Mouse (Mus musculus) C2C12 (cell line): ENCODE data around the gene Arhgef3. TPM values are rescaled to one million over a fixed set of nuclear protein-coding genes. Genes with fewer than 3 reads are reported as not detected.

Experiments used
- H3K27me3 ChIP-seq: one replicate; pipeline ENCODE4 v1.6.1; 2011; ENCODE audit not compliant: control insufficient read depth, insufficient read depth, insufficient read length
- H3K36me3 ChIP-seq: one replicate; pipeline ENCODE4 v1.6.1; 2011; ENCODE audit not compliant: control insufficient read depth, insufficient read depth
- H3K4me3 ChIP-seq: one replicate; pipeline ENCODE4 v1.5.1; 2011; ENCODE audit warnings: mild to moderate bottlenecking, control low read depth; ENCODE audit not compliant: poor library complexity, insufficient read depth, severe bottlenecking
- H3K79me2 ChIP-seq: one replicate; pipeline ENCODE4 v1.6.1; 2011; ENCODE audit not compliant: control insufficient read depth, insufficient read depth
- H3K79me3 ChIP-seq: one replicate; pipeline ENCODE4 v1.6.1; 2011; ENCODE audit warnings: low read depth, control low read depth
- H3ac ChIP-seq: one replicate; pipeline ENCODE3; 2011; ENCODE audit warnings: low read depth; ENCODE audit not compliant: control insufficient read depth, insufficient read length
- CEBPB ChIP-seq: IDR thresholded peaks from one replicate; pipeline ENCODE4 v1.6.1; 2011; ENCODE audit warnings: low read depth, mild to moderate bottlenecking, control low read depth, moderate library complexity
- CTCF ChIP-seq: IDR thresholded peaks from one replicate; pipeline ENCODE4 v1.5.1; 2011; ENCODE audit not compliant: control insufficient read depth, insufficient read depth, insufficient read length
- FOSL1 ChIP-seq: IDR thresholded peaks from one replicate; pipeline ENCODE4 v1.8.0; 2011; ENCODE audit warnings: mild to moderate bottlenecking, low read length; ENCODE audit not compliant: poor library complexity, insufficient read depth, severe bottlenecking
- MAX ChIP-seq: IDR thresholded peaks from one replicate; pipeline ENCODE4 v1.6.1; 2011; ENCODE audit warnings: mild to moderate bottlenecking, control low read depth
- MYOD1 ChIP-seq: IDR thresholded peaks from one replicate; pipeline ENCODE4 v1.6.1; 2011; ENCODE audit warnings: low read depth; ENCODE audit not compliant: control insufficient read depth, insufficient read length
- MYOG ChIP-seq: IDR thresholded peaks from one replicate; pipeline ENCODE4 v1.6.1; 2011; ENCODE audit not compliant: control insufficient read depth, insufficient read length; ENCODE audit errors: extremely low read depth
- USF1 ChIP-seq: IDR thresholded peaks from one replicate; pipeline ENCODE4 v1.6.1; 2011; ENCODE audit warnings: low read depth, mild to moderate bottlenecking, control low read depth, moderate library complexity
- polyA plus RNA-seq: library from polyadenylated mRNA; unstranded; fragments of >200 nt; fragmentation: generic; extraction: Trizol; gene quantifications from one replicate; pipeline ENCODE4 v1.2.1, GENCODE M21; 2012; ENCODE audit warnings: missing spikeins

Arhgef3 gene
- polyA plus RNA-seq, 1 experiment: 1.1 TPM

DNA sequence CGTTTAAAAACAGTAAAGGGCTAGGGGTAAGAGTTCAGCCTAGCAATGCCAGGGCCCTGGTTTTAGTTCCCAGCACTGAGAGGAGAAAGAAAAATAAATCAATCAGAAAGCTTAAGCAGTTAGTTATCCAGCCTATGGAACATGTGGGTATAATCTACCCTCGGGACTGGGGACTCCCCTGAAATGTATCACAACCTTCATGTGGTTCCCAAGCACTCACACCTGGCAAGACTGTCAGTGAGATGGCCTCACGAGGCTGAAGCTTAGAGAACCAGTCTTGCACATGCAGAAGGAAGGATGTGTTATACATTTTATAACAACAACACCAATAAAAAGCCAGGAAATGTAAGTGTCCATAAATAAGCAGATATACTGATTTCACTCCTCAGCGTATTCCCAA lies 189.7 kb downstream of the Arhgef3 start:
- Histone ChIP-seq H3ac (no peak overlapping the region), H3K27me3 (no peaks in the 10 kb centered on the region), H3K79me2 (no peaks in the 10 kb centered on the region), H3K4me3 (no peak overlapping the region), H3K79me3 (no peaks in the 10 kb centered on the region), H3K36me3 (no peaks in the 10 kb centered on the region)
- TF ChIP-seq MYOG (no peak), CTCF (no peak), USF1 (no peak), MAX (no peak), CEBPB (no peak), FOSL1 (no peak), MYOD1 (no peak)

DNA sequence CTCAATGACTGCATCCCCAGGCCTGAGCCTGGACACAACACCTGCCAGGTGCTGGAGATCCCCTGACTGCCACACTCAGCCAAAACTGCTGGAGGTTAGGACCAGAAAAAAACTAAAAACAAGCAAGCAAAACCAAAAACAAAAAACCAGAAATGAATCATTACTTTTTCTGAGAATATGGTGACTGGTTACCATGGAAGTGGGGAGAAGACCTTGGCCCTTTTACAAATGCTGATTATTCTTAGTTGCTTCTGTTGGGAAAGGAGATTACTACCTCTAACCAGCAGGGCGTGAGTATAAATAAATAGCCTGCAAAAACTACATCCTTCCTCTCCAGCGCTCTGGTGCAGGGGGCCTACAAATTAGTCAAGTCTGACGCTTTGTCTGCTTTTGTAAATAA lies 194.1 kb downstream of the Arhgef3 start:
- H3K79me2 ChIP-seq: no peaks in the 10 kb centered on the region
- no peak overlapping the region for H3ac ChIP-seq
- no peaks in the 10 kb centered on the region for H3K36me3 ChIP-seq
- H3K4me3 ChIP-seq: no peak overlapping the region
- no peaks in the 10 kb centered on the region for H3K27me3 ChIP-seq
- TF ChIP-seq MAX (no peak), MYOG (no peak), FOSL1 (no peak), CEBPB (no peak), USF1 (no peak), CTCF (no peak), MYOD1 (no peak)
- no peaks in the 10 kb centered on the region for H3K79me3 ChIP-seq

DNA sequence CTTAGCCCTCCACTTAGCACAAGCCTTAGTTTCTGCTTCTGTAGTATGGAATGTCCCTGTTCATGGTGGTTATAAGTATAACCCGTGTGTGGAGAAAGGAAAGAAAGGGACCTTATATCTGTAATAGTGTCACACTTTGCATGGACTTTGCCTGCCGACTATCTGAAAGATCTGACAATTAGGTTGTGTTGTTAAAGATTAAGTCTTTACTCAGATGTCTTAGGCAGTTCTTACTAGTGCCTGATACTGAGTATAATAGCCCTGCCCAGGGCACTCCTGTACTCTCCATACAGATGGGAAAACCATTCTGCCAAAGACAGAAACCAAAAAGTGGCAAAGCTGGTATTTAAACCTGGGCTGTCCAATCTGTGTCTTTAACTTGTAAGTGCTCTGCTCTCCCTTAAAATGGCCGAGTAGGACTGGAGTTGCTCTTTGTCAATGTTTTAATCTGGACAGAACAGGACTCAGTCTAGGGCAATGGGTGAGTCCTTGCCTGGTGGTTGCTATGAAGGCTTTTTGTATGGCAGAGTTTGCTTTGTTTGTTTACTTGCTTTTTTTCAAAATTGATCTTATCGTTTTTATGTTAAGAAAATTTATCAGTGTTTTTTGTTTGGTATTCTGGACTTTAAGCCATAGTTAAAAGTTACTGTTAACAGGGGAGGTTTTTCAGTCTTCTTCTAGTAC lies 196.0 kb downstream of the Arhgef3 start:
- no peak overlapping the region for H3K4me3 ChIP-seq
- TF ChIP-seq MYOG: no peak
- no peak for TF ChIP-seq CEBPB
- no peak for TF ChIP-seq USF1
- TF ChIP-seq FOSL1: no peak
- TF ChIP-seq MYOD1: no peak
- no peaks in the 10 kb centered on the region for H3K79me3 ChIP-seq
- H3K79me2 ChIP-seq: no peaks in the 10 kb centered on the region
- H3K27me3 ChIP-seq: no peaks in the 10 kb centered on the region
- no peaks in the 10 kb centered on the region for H3K36me3 ChIP-seq
- H3ac ChIP-seq: no peak overlapping the region

DNA sequence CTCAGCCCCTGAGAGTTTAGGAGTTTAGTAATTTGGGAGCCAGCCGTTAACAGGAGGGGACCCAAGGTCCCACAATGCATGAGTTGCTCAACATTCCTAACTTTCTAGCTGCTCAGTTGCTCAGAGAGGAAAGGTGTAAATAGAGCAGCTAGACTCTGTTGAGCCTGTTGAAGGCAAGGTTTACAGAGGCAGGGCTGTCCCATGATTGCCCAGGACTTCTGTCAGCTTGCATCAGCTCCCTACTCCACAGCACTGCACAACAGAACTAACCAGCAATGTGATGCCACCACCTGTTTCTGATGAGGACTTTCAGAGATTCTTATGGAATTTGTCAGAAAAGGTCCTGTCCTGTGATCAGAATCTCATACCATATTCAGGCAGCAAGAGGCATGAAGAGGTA lies 197.7 kb downstream of the Arhgef3 start:
- TF ChIP-seq MAX: no peak
- TF ChIP-seq CTCF: no peak
- TF ChIP-seq FOSL1: no peak
- TF ChIP-seq MYOG: no peak
- no peak for TF ChIP-seq USF1
- no peak for TF ChIP-seq CEBPB
- TF ChIP-seq MYOD1: no peak
- no peak overlapping the region for H3ac ChIP-seq

DNA sequence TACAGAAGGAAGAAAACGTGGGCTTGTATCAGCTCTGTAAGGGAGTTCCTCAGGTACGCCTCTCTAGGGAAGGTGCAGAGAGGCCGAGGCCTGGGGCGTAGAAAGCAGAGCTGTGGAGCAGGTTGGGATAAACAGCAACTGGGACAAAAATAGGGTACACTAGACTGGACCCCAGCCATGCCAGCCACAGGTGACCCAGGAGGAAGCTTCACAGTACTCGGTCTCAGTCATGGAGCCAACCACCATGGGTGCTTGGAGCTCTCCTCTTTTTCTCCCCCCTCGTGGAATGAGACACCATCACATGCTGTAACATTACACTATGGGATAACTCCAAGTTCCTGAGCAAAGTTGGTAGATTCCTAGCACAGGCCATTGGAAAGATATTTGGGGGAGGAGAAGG lies 201.0 kb downstream of the Arhgef3 start:
- H3K36me3 ChIP-seq: no peaks in the 10 kb centered on the region
- H3K79me3 ChIP-seq: no peaks in the 10 kb centered on the region
- TF ChIP-seq FOSL1 (no peak), MYOG (no peak), CEBPB (no peak), CTCF (no peak), MYOD1 (no peak)
- no peaks in the 10 kb centered on the region for H3K27me3 ChIP-seq
- H3K79me2 ChIP-seq: no peaks in the 10 kb centered on the region
- H3ac ChIP-seq: no peak overlapping the region
- no peak overlapping the region for H3K4me3 ChIP-seq

More for the DNA sequence above, 197.7 kb downstream of the Arhgef3 start:
- Histone ChIP-seq H3K79me3 (no peaks in the 10 kb centered on the region), H3K4me3 (no peak overlapping the region), H3K27me3 (no peaks in the 10 kb centered on the region), H3K36me3 (no peaks in the 10 kb centered on the region), H3K79me2 (no peaks in the 10 kb centered on the region)

DNA sequence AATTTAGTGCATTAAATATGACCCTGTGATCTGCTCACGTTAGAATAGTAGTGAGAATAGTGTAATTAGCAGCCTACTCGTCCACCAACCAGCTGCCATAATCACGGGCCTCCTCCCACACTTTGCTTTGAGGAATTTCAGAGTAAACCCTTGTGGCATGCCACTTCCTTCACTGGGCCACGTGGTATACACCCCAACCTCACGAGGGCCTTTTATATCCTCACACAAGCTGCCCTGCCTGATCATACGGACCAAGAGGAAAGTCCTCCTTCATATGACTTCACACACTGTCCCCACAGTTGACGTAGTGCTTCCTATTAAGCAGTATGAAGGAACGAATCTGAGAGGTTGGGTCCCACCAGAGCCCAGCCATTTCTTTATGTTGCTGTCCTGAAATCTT lies 202.4 kb downstream of the Arhgef3 start:
- Histone ChIP-seq H3K79me2 (no peaks in the 10 kb centered on the region), H3K27me3 (no peaks in the 10 kb centered on the region), H3K79me3 (no peaks in the 10 kb centered on the region), H3K36me3 (no peaks in the 10 kb centered on the region), H3ac (no peak overlapping the region), H3K4me3 (no peak overlapping the region)
- TF ChIP-seq CEBPB: no peak
- TF ChIP-seq MYOG: no peak
